9 mouse cellular contexts compared by ENCODE assay signal in genomic region chr15:102692321-102692804, GRCm38 (mm10). TPM values are rescaled to one million over a fixed set of nuclear protein-coding genes. Genes with fewer than 3 reads are reported as not detected.
A peak's percentile ranks its signal among the peaks of the same experiment; 100 is the strongest.
DNase-seq lines count a peak whose midpoint lies in the region; ATAC-seq and TF ChIP-seq lines count a peak whose summit lies in the region.
"Had no signal": no experiment of that assay in that cellular context is flagged by ENCODE, and none has a peak within 500 bp of the region (broad histone marks: within the 10 kb centered on the region; RNA-seq: fewer than 3 reads in every experiment).

No protein-coding gene starts in this region.

- peak overlapping the region; percentile 49 for H3K4me3 ChIP-seq in embryonic facial prominence, embryonic 12.5 days
- peak overlapping the region; percentile 56 for H3K4me3 ChIP-seq in intestine, postnatal 0 days (ENCODE audit: low read depth, low read length)
- peak overlapping the region; percentile 50 for H3K4me3 ChIP-seq in neural tube, embryonic 15.5 days (replicated peaks)
- H3K4me3 ChIP-seq: erythroblast, embryonic 14.5 days had no signal

- H3K4me1 ChIP-seq in embryonic facial prominence, embryonic 12.5 days, result peaks cover 6% of the 10 kb centered on the region; the same call in 1 of the 2 replicates
- no peaks in the 10 kb centered on the region for H3K4me1 ChIP-seq in intestine, postnatal 0 days (replicated peaks; ENCODE audit: control insufficient read depth, insufficient read depth, low read length)
- peaks cover 52% of the 10 kb centered on the region for H3K4me1 ChIP-seq in neural tube, embryonic 15.5 days

- H3K9ac ChIP-seq in embryonic facial prominence, embryonic 12.5 days, result peak overlapping the region; percentile 55; the same call in 1 of the 2 replicates
- no peak overlapping the region; the same call in 1 of the 2 replicates for H3K9ac ChIP-seq in intestine, postnatal 0 days (ENCODE audit: low read depth, low read length)
- peak overlapping the region; percentile 59 for H3K9ac ChIP-seq in neural tube, embryonic 15.5 days (replicated peaks)

- no peaks in the 10 kb centered on the region for H3K9me3 ChIP-seq in embryonic facial prominence, embryonic 12.5 days
- H3K9me3 ChIP-seq in intestine, postnatal 0 days (ENCODE audit: control insufficient read depth), result no peaks in the 10 kb centered on the region
- H3K9me3 ChIP-seq in neural tube, embryonic 15.5 days (replicated peaks), result no peaks in the 10 kb centered on the region

- peak; percentile 38 for DNase-seq in cerebellum, adult 11 months
- DNase-seq in cerebellum, postnatal 4 days (ENCODE audit: low spot score in 2 of 2), result no peak
- DNase-seq in B cell, adult 2 months, result peak; percentile 20 to 37

- TF ChIP-seq CTCF in intestine, postnatal 0 days (IDR thresholded peaks at IDR 0.05; ENCODE audit: low read depth), result no peak

- H3K27ac ChIP-seq in embryonic facial prominence, embryonic 12.5 days, result no peak overlapping the region
- no peak overlapping the region for H3K27ac ChIP-seq in intestine, postnatal 0 days (ENCODE audit: low read depth, low read length)
- peak overlapping the region; percentile 91 for H3K27ac ChIP-seq in neural tube, embryonic 15.5 days (replicated peaks)

- H3K4me2 ChIP-seq in embryonic facial prominence, embryonic 12.5 days (replicated peaks), result peak overlapping the region; percentile 91
- H3K4me2 ChIP-seq in intestine, postnatal 0 days (replicated peaks; ENCODE audit: low read depth), result peak overlapping the region; percentile 88
- peak overlapping the region; percentile 88 for H3K4me2 ChIP-seq in neural tube, embryonic 15.5 days

- 1% methylated on average over 26 of the region's 26 CpGs for WGBS in embryonic facial prominence, embryonic 12.5 days
- WGBS in intestine, postnatal 0 days, result 6% methylated on average over 26 of the region's 26 CpGs
- 2% methylated on average over 26 of the region's 26 CpGs for WGBS in neural tube, embryonic 15.5 days

- no peaks in the 10 kb centered on the region for H3K36me3 ChIP-seq in embryonic facial prominence, embryonic 12.5 days
- H3K36me3 ChIP-seq in intestine, postnatal 0 days (ENCODE audit: control insufficient read depth, insufficient read depth), result no peaks in the 10 kb centered on the region
- no peaks in the 10 kb centered on the region for H3K36me3 ChIP-seq in neural tube, embryonic 15.5 days

- no peak for ATAC-seq in embryonic facial prominence, embryonic 12.5 days (ENCODE audit: insufficient number of reproducible peaks, insufficient read depth, low FRiP score, low TSS enrichment)
- no peak for ATAC-seq in intestine, postnatal 0 days
- ATAC-seq in neural tube, embryonic 15.5 days (ENCODE audit: low FRiP score), result no peak; the same call in 1 of the 2 replicates
- no peak for ATAC-seq in erythroblast, adult 5-6 weeks (replicated peaks; ENCODE audit: low FRiP score, poor library complexity, severe bottlenecking)
- no peak for ATAC-seq in megakaryocyte-erythroid progenitor cell, adult 5-6 weeks (replicated peaks; ENCODE audit: low FRiP score, low TSS enrichment, poor library complexity, severe bottlenecking)

- H3K27me3 ChIP-seq in embryonic facial prominence, embryonic 12.5 days, result peaks cover 70% of the 10 kb centered on the region
- peaks cover 76% of the 10 kb centered on the region for H3K27me3 ChIP-seq in intestine, postnatal 0 days (replicated peaks; ENCODE audit: control insufficient read depth, insufficient read depth, low read length)
- peaks cover 29% of the 10 kb centered on the region for H3K27me3 ChIP-seq in neural tube, embryonic 15.5 days (replicated peaks)

RNA-seq across cellular contexts. Expression of gene Atp5g2, which starts 20.2 kb away (rescaled TPM):
- 61.0 and 68.1 TPM in 2 replicates for polyA plus RNA-seq in embryonic facial prominence, embryonic 12.5 days (2016; fragmentation: Nextera tagmentation; extraction: Ambion mirVana)
- 74.5 and 77.9 TPM in 2 replicates for polyA plus RNA-seq in intestine, postnatal 0 days (2015; fragmentation: Nextera tagmentation; extraction: Ambion mirVana)
- 49.7 and 63.7 TPM in 2 replicates for polyA plus RNA-seq in neural tube, embryonic 15.5 days (2015; fragmentation: Nextera tagmentation; extraction: Ambion mirVana)
- total RNA-seq in erythroblast, adult 5-6 weeks (2015; ENCODE audit: low replicate concordance), result 22.6 and 29.2 TPM in 2 replicates
- total RNA-seq in erythroblast, adult 5-6 weeks (2017; ENCODE audit: low replicate concordance), result 9.0 and 15.5 TPM in 2 replicates
- total RNA-seq in megakaryocyte-erythroid progenitor cell, adult 5-6 weeks (2014; fragmentation: Nextera tagmentation), result 135 and 168 TPM in 2 replicates
- 71.6 and 94.3 TPM in 2 replicates for total RNA-seq in megakaryocyte-erythroid progenitor cell, adult 5-6 weeks (2017)

RNA-seq across cellular contexts. Expression of gene Calcoco1, which starts 29.6 kb away (rescaled TPM):
- 46.4 and 50.2 TPM in 2 replicates for polyA plus RNA-seq in embryonic facial prominence, embryonic 12.5 days (2016; fragmentation: Nextera tagmentation; extraction: Ambion mirVana)
- polyA plus RNA-seq in intestine, postnatal 0 days (2015; fragmentation: Nextera tagmentation; extraction: Ambion mirVana), result 14.2 and 14.4 TPM in 2 replicates
- polyA plus RNA-seq in neural tube, embryonic 15.5 days (2015; fragmentation: Nextera tagmentation; extraction: Ambion mirVana), result 28.3 and 41.6 TPM in 2 replicates
- total RNA-seq in erythroblast, adult 5-6 weeks (2015; ENCODE audit: low replicate concordance), result 122 and 194 TPM in 2 replicates
- 216 and 452 TPM in 2 replicates for total RNA-seq in erythroblast, adult 5-6 weeks (2017; ENCODE audit: low replicate concordance)
- 11.3 and 14.1 TPM in 2 replicates for total RNA-seq in megakaryocyte-erythroid progenitor cell, adult 5-6 weeks (2014; fragmentation: Nextera tagmentation)
- 12.6 and 20.3 TPM in 2 replicates for total RNA-seq in megakaryocyte-erythroid progenitor cell, adult 5-6 weeks (2017)

Comparison
In these comparisons a context has a peak if more than half of its experiments do, and no peak if none do; other contexts are left out.
1. DNase-seq: peak in cerebellum, adult 11 months (single experiment) and B cell, adult 2 months (2 of 2); none in cerebellum, postnatal 4 days (0 of 2).
2. Peak in every context shown above with its lines, with median percentiles within 50 percentile points of each other: H3K4me2 ChIP-seq and H3K4me3 ChIP-seq.